Mouse (Mus musculus): ENCODE data around the gene Itpa. TPM values are rescaled to one million over a fixed set of nuclear protein-coding genes. Genes with fewer than 3 reads are reported as not detected.

Gene Itpa
- polyA plus RNA-seq, 1 experiment, result 64.5 TPM

DNA sequence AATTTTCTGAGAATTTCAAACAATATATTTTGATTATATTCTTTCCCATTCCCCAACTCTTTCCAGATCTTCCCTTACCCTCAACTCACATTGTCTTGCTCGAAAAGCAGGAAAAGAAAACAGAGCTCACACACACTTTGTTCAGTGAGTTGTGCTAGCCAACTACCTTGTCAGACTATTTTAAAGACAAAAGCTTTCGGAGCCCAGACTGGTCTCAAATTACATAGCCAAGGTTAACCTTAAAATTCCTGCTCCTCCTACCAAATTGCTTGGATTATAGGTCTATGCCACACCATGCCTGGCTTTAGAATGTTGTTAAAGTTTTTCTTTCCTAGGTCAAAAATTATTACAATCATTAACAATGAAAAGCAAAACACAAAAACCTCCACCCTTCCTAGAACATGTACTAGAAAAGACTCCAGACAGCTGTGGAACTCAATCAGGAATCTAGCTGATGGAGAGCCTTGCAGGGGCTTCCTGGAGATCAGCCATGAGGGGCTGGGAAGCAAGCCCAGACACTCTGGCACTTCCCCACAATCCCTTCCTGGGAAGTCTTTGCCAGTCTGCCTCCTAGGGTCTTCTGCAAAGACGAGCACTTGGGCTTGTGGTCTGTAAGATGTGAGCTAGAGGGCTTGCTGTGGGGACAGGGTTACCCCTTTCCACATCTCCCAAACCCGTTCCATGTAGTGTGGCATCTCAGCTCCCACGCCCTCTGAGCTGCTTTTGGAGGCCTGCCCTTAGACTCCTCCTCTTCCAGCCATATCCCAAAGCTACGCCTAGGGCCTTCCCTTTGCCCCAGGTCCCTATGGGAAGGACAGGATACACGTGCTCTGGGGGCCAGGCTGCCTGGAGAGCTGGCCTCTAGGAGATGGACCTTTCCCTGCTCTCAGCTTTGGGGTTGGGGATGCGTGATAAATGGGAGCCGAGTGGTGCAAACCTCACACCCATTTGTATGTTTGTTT is 36.9 kb downstream of the Itpa start:
- TF ChIP-seq CTCF (IDR thresholded peaks at IDR 0.05; ENCODE audit: extremely low read depth, insufficient read depth, low read length), result no peak
- no peak for TF ChIP-seq POLR2A (IDR thresholded peaks at IDR 0.05; ENCODE audit: extremely low read depth, insufficient read depth, low read length)
- no peaks in the 10 kb centered on the region for H3K4me1 ChIP-seq (ENCODE audit: control insufficient read depth, insufficient read depth, low read length)
- no peak overlapping the region for H3K27ac ChIP-seq (ENCODE audit: insufficient read depth, low read length)
- no peak overlapping the region for H3K4me3 ChIP-seq (ENCODE audit: insufficient read depth, low read length)

DNA sequence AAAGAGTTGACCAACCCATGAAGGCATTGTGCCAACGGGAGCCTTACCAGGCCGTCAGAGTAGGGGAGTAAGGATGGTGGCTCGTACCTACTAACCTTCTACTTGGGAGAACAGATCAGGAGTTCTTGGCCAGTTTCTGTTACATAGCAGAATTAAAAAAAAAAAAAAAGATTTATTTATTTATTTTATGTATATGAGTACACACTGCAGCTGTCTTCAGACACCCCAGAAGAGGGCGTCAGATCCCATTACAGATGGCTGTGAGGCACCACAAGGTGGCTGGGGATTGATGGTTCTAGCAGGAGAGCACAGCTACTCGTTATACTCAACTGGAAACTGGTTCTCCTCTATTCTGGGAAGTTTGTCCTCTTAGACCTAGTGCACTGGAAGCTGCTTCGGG is 37.8 kb downstream of the Itpa start:
- TF ChIP-seq POLR2A (IDR thresholded peaks at IDR 0.05; ENCODE audit: extremely low read depth, insufficient read depth, low read length) (no peak), CTCF (IDR thresholded peaks at IDR 0.05; ENCODE audit: extremely low read depth, insufficient read depth, low read length) (no peak)
- Histone ChIP-seq H3K27ac (ENCODE audit: insufficient read depth, low read length) (no peak overlapping the region), H3K4me3 (ENCODE audit: insufficient read depth, low read length) (no peak overlapping the region), H3K4me1 (ENCODE audit: control insufficient read depth, insufficient read depth, low read length) (no peaks in the 10 kb centered on the region)

DNA sequence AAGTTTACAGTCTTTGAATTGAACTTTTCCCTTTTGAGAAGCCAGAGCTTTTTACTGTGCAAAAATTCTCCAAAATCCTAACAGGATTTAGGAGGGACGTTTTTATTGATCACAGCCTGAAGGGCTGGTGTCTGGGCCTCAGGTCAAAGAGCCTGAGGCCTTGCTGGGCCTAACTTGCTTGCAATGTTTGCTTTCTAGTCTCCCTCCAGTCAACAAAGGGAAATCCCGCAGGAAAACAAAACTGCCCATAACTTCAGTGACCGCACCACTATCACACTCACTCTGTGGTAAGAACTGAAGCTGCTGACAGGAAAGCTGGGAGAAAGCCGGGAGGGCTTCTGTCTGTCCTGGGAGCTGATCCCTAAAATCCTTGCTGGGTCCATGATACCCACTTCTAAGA is 39.2 kb downstream of the Itpa start:
- Histone ChIP-seq H3K27ac (ENCODE audit: insufficient read depth, low read length) (no peak overlapping the region), H3K4me3 (ENCODE audit: insufficient read depth, low read length) (no peak overlapping the region), H3K4me1 (ENCODE audit: control insufficient read depth, insufficient read depth, low read length) (no peaks in the 10 kb centered on the region)
- no peak for TF ChIP-seq POLR2A (IDR thresholded peaks at IDR 0.05; ENCODE audit: extremely low read depth, insufficient read depth, low read length)
- no peak for TF ChIP-seq CTCF (IDR thresholded peaks at IDR 0.05; ENCODE audit: extremely low read depth, insufficient read depth, low read length)

DNA sequence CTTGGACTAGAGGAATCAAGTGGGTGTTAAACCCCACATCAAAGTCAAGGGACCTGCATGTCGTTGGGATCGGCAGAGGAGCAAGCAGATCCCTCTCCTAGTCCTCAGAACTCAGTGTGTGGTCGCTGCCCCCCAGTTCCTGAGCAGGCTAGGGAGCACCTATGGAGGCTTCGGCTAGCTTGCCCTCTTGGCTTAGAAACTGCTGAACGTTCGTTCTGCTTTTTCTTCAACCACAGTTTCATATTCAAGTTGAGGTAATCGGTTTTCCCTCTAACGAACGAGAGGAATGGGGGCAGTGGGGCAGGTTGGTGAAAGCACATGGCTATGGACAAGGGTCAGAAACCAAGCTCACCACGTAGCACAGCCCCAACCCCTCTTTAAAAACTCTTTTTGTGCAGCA is 39.6 kb downstream of the Itpa start:
- TF ChIP-seq CTCF (IDR thresholded peaks at IDR 0.05; ENCODE audit: extremely low read depth, insufficient read depth, low read length) (no peak), POLR2A (IDR thresholded peaks at IDR 0.05; ENCODE audit: extremely low read depth, insufficient read depth, low read length) (no peak)
- H3K4me3 ChIP-seq (ENCODE audit: insufficient read depth, low read length), result no peak overlapping the region
- H3K27ac ChIP-seq (ENCODE audit: insufficient read depth, low read length), result no peak overlapping the region
- no peaks in the 10 kb centered on the region for H3K4me1 ChIP-seq (ENCODE audit: control insufficient read depth, insufficient read depth, low read length)

DNA sequence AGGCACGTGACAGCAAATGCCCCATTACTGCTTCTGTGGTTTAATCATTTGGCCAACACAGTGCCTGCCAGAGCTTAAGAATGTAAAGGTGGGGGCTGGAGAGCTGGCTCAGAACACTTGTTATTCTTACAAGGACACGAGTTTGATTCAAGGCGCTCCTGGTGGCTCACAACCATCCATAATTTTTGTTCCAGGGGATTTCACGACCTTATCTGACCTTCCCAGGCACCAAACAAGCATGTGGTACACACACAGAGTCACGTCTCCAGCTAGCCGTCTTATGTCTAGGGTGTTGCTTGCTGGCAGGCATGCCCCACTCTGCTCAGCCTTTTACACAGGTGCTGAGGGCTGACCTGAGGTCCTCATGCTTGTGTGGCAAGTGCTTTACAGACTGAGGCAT is 50.5 kb downstream of the Itpa start:
- Histone ChIP-seq H3K27ac (ENCODE audit: insufficient read depth, low read length) (no peak overlapping the region), H3K4me1 (ENCODE audit: control insufficient read depth, insufficient read depth, low read length) (peaks cover 4% of the 10 kb centered on the region; the same call in 1 of the 2 replicates), H3K4me3 (ENCODE audit: insufficient read depth, low read length) (no peak overlapping the region)
- TF ChIP-seq CTCF (IDR thresholded peaks at IDR 0.05; ENCODE audit: extremely low read depth, insufficient read depth, low read length), result no peak
- no peak for TF ChIP-seq POLR2A (IDR thresholded peaks at IDR 0.05; ENCODE audit: extremely low read depth, insufficient read depth, low read length)

DNA sequence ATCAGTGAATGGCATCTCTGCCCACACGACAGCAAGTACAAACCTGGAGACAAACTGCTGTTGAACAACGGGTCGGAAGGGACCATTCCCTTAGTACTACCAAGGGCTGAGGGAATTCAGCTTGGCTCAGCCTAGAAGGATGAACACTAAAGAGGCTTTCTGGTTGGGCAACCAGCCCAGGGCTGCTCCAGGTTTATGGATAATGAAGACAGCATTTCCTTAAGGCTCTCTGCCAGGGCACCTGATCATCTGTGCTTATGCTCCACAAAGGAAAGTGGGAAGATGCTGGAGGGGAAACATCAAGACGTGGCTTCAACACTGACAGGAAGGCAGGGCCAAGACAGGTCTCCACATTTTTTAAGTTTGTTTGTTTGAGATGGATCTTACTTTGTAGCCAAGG is 57.0 kb downstream of the Itpa start:
- Histone ChIP-seq H3K27ac (ENCODE audit: insufficient read depth, low read length) (no peak overlapping the region), H3K4me1 (ENCODE audit: control insufficient read depth, insufficient read depth, low read length) (peaks cover 4% of the 10 kb centered on the region; the same call in 1 of the 2 replicates), H3K4me3 (ENCODE audit: insufficient read depth, low read length) (no peak overlapping the region)
- TF ChIP-seq POLR2A (IDR thresholded peaks at IDR 0.05; ENCODE audit: extremely low read depth, insufficient read depth, low read length) (no peak), CTCF (IDR thresholded peaks at IDR 0.05; ENCODE audit: extremely low read depth, insufficient read depth, low read length) (no peak)

DNA sequence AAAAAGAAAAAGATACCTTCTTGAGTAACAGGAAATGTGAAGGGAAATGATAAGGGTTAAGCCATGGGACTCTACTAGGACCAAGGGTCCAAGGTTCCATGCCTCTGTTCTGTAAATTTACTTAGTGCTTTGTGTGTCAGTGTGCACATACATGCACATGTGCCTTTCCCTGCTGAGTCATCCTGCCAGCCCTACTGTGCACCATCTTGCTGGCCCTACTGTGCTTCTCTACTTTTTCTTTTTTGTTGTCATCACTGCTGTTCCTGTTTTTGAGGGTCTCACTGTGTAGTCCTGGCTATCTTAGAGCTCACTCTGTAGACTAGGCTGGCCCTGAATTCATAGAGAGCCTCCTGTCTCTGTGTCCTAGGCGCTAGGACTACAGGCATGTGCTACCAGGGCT is 60.3 kb downstream of the Itpa start:
- TF ChIP-seq POLR2A (IDR thresholded peaks at IDR 0.05; ENCODE audit: extremely low read depth, insufficient read depth, low read length) (no peak), CTCF (IDR thresholded peaks at IDR 0.05; ENCODE audit: extremely low read depth, insufficient read depth, low read length) (no peak)
- no peak overlapping the region for H3K27ac ChIP-seq (ENCODE audit: insufficient read depth, low read length)
- H3K4me1 ChIP-seq (ENCODE audit: control insufficient read depth, insufficient read depth, low read length), result no peaks in the 10 kb centered on the region
- no peak overlapping the region for H3K4me3 ChIP-seq (ENCODE audit: insufficient read depth, low read length)

DNA sequence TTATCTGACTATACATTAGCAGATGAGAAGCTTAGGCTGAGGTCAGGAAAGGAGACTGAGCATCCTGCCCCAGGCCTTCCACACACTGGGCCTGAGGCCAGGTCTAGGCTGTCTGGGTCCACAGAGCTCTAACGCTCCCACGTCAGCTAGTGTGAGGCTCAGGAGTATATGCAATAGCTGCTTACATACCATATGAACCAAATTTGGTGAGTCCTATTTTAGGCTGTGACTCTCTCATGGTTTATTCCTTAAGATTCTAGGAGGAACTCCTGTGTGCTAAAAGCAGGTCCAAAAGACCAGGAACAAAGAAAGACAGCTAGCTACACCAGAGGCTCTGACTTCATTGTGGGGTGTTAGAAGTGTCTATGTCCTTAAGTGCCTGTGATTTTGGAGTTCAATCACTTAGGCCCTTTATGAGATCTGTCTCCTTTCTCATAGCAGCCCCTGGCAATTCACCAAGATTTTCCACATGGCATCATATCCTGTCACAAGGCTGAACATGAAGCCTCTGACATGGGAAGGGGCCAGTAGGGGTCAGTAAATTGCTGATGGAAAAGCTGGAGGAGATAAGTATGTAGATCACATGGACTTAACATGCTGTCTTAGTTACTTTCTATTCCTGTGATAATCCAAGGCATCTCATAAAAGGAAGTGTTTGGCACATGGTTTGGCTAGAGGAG is 61.6 kb downstream of the Itpa start:
- no peaks in the 10 kb centered on the region for H3K4me1 ChIP-seq (ENCODE audit: control insufficient read depth, insufficient read depth, low read length)
- no peak for TF ChIP-seq POLR2A (IDR thresholded peaks at IDR 0.05; ENCODE audit: extremely low read depth, insufficient read depth, low read length)
- no peak for TF ChIP-seq CTCF (IDR thresholded peaks at IDR 0.05; ENCODE audit: extremely low read depth, insufficient read depth, low read length)
- H3K4me3 ChIP-seq (ENCODE audit: insufficient read depth, low read length), result no peak overlapping the region
- H3K27ac ChIP-seq (ENCODE audit: insufficient read depth, low read length), result no peak overlapping the region

DNA sequence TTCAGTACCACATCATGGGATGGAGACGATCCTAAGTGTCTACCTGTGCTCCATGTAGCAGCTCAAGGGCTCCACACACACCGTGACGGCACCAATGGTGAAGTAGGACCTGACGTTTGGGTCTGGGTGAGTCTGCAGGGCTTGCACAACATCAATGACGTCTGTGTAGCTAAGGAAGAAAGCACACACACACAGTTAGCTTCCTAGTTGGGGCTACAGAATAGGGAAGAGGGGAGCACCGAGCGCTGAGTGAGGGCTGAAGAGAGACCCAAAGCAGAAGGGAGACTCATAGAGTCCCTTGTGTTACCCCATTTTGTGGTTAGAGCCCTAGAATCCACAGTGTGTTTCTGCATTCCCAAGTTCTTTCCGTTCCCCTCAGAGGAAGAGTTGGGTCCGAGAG is 63.3 kb downstream of the Itpa start:
- H3K4me3 ChIP-seq (ENCODE audit: insufficient read depth, low read length), result no peak overlapping the region
- TF ChIP-seq POLR2A (IDR thresholded peaks at IDR 0.05; ENCODE audit: extremely low read depth, insufficient read depth, low read length) (no peak), CTCF (IDR thresholded peaks at IDR 0.05; ENCODE audit: extremely low read depth, insufficient read depth, low read length) (no peak)
- 0 out of 2 replicates have a peak, but pooled peaks cover 1% of the 10 kb centered on the region for H3K4me1 ChIP-seq (ENCODE audit: control insufficient read depth, insufficient read depth, low read length)
- no peak overlapping the region for H3K27ac ChIP-seq (ENCODE audit: insufficient read depth, low read length)

Other genes starting within 250 kb of the Itpa start
- 101 and 118 TPM in 2 replicates for gene Vps16, start 243.3 kb upstream of the Itpa start, polyA plus RNA-seq (2012; rRNA removed)
- 24.6 and 27.9 TPM in 2 replicates for gene Pced1a, start 242.9 kb upstream of the Itpa start, polyA plus RNA-seq (2012; rRNA removed)
- 156 and 166 TPM in 2 replicates for gene Ptpra, start 217.3 kb upstream of the Itpa start, polyA plus RNA-seq (2012; rRNA removed)
- 86.9 and 99.1 TPM in 2 replicates for gene Mrps26, start 103.9 kb upstream of the Itpa start, polyA plus RNA-seq (2012; rRNA removed)
- 0.32 and 0.42 TPM in 2 replicates for gene Oxt, start 91.4 kb upstream of the Itpa start, polyA plus RNA-seq (2012; rRNA removed)
- gene Avp, start 85.1 kb upstream of the Itpa start, polyA plus RNA-seq (2012; rRNA removed), result 0.81 and 1.2 TPM in 2 replicates
- gene Fastkd5, start 37.6 kb upstream of the Itpa start, polyA plus RNA-seq (2012; rRNA removed), result 3.7 and 4.8 TPM in 2 replicates
- gene Ubox5, start 37.6 kb upstream of the Itpa start, polyA plus RNA-seq (2012; rRNA removed), result 11.0 and 11.3 TPM in 2 replicates
- gene Lzts3, start 24.8 kb upstream of the Itpa start, polyA plus RNA-seq (2012; rRNA removed), result 200 and 201 TPM in 2 replicates
- gene Ddrgk1, start 3.0 kb upstream of the Itpa start, polyA plus RNA-seq (2012; rRNA removed), result 102 and 109 TPM in 2 replicates
- gene Slc4a11, start 29.9 kb downstream of the Itpa start, polyA plus RNA-seq (2012; rRNA removed), result 1.5 and 1.8 TPM in 2 replicates
- 62.4 and 62.9 TPM in 2 replicates for gene 4930402H24Rik, start 238.8 kb downstream of the Itpa start, polyA plus RNA-seq (2012; rRNA removed)
- 57.9 and 59.3 TPM in 2 replicates for gene Atrn, start 238.9 kb downstream of the Itpa start, polyA plus RNA-seq (2012; rRNA removed)